Mouse (Mus musculus) gastrocnemius, adult 8-10 months (tissue): ENCODE results near the gene Ubr4. TPM values are rescaled to one million over a fixed set of nuclear protein-coding genes. Genes with fewer than 3 reads are reported as not detected.

ENCODE experiments used
- DNase-seq, 2 experiments: peaks; one replicate each; pipeline ENCODE4 v3.0.0; 2022; ENCODE audit warnings: low spot score in 2 of 2
- microRNA-seq: library from miRNA; unstranded; fragments of <30 nt; microRNA quantifications from one replicate; pipeline ENCODE4 v1.2.0, GENCODE M21; 2022
- total RNA-seq, 4 experiments: library from RNA; stranded (reverse); gene quantifications; 2 replicates each; pipeline ENCODE4 v1.2.4; 2022

Ubr4 gene
- total RNA-seq, 4 experiments from 2014 or later = 118 to 178 (median 133) TPM

- no peak for DNase-seq
These were observed 182.8 kb downstream of the Ubr4 start for GRCm38 (mm10) chr4:139535127-139535695.

GRCm38 (mm10) chr4:139535719-139536118, 183.3 kb downstream of the Ubr4 start:
- no peak for DNase-seq

GRCm38 (mm10) chr4:139536706-139537105, 184.3 kb downstream of the Ubr4 start:
- DNase-seq = no peak

Small RNA genes within 50 kb of the gene (microRNA-seq; reads per million reads assigned to microRNA genes)
- gene Gm24245 = not detected
- not detected for gene Gm25732

Other genes with a start within 250 kb of the Ubr4 start
- gene Minos1, start 221.5 kb upstream of the Ubr4 start, total RNA-seq = 100 to 1,000 TPM; 289 to 395 (median 341) TPM
- gene Capzb, start 159.7 kb upstream of the Ubr4 start, total RNA-seq = 100 to 1,000 TPM; 439 to 500 (median 472) TPM
- 1 to 10 TPM; 5.1 to 8.3 (median 5.5) TPM for gene Pqlc2, start 41.9 kb upstream of the Ubr4 start, total RNA-seq
- 10 to 100 TPM; 35.8 to 37.3 (median 37.0) TPM for gene Akr7a5, start 41.9 kb upstream of the Ubr4 start, total RNA-seq
- gene Mrto4, start within 50 bp of the Ubr4 start, total RNA-seq = 10 to 100 TPM; 33.1 to 39.4 (median 36.0) TPM
- gene Emc1, start within 50 bp of the Ubr4 start, total RNA-seq = 10 to 100 TPM; 34.6 to 37.8 (median 36.6) TPM
- gene Iffo2, start 177.9 kb downstream of the Ubr4 start, total RNA-seq = 1 to 10 TPM; 1.2 to 1.9 (median 1.7) TPM